In the genomic region with DNA sequence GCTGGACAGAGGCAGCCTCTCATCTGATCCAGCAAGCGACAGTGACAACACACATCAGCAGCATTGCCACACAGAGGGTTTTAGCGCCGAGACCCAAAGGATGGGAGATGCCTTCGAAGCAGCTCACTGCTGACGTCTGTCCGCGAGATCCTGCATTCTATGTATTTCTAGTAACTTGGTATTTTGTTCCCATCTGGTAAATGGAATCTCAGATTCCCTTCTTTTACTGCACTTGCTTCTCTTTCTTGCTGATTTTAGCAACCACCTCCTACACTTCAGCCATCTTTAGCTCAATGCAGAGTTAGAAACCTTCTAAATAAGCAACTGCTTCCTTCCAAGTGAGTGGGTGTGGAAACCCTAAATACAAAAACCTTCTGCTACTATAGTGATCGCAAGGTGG, we compare ENCODE assay signal across 24 mouse cellular contexts.
DNase-seq lines count a peak whose midpoint lies in the region; ATAC-seq lines count a peak whose summit lies in the region.
"Had no signal": no experiment of that assay in that cellular context is flagged by ENCODE, and none has a peak within 500 bp of the region (broad histone marks: within the 10 kb centered on the region; RNA-seq: fewer than 3 reads in every experiment).

No protein-coding gene starts in this region.

- WGBS in neural tube, embryonic 15.5 days, result 86% methylated on average over 8 of the region's 8 CpGs
- 62% methylated on average over 8 of the region's 8 CpGs for WGBS in heart, embryonic 12.5 days

- no peaks in the 10 kb centered on the region for H3K27me3 ChIP-seq in neural tube, embryonic 15.5 days (replicated peaks)
- 0 out of 2 replicates have a peak, but pooled peaks cover 3% of the 10 kb centered on the region for H3K27me3 ChIP-seq in heart, embryonic 12.5 days (replicated peaks)
- H3K27me3 ChIP-seq: limb, embryonic 12.5 days; midbrain, embryonic 12.5 days had no signal

- no peak overlapping the region for H3K4me3 ChIP-seq in neural tube, embryonic 15.5 days (replicated peaks)
- no peak overlapping the region for H3K4me3 ChIP-seq in heart, embryonic 12.5 days
- H3K4me3 ChIP-seq: embryonic facial prominence, embryonic 10.5 days; forebrain, embryonic 10.5 days; gastrocnemius, adult 2 months; limb, embryonic 12.5 days; midbrain, embryonic 12.5 days had no signal

- no peak for ATAC-seq in neural tube, embryonic 15.5 days (ENCODE audit: low FRiP score)
- ATAC-seq in heart, embryonic 12.5 days (ENCODE audit: insufficient number of reproducible peaks, low FRiP score), result no peak
- ATAC-seq: forebrain, embryonic 16.5 days; intestine, postnatal 0 days had no signal

- peak; percentile 45 for DNase-seq in left cerebral cortex, adult 11 months (ENCODE audit: low spot score)
- DNase-seq in left cerebral cortex, postnatal 4 days, result no peak
- peak; percentile 29 for DNase-seq in frontal cortex, postnatal 14 days (ENCODE audit: low spot score in 2 of 2)
- DNase-seq in left cerebral cortex, postnatal 36 days (ENCODE audit: low spot score in 2 of 2), result peak; percentile 35 to 49
- no peak for DNase-seq in heart, adult 18-20 months
- DNase-seq: adrenal gland, postnatal 36 days; cerebellum, adult 11 months; cerebellum, adult 9-11 months; gastrocnemius, adult 2 months; heart, postnatal 14 days; kidney, postnatal 4 days; lung, adult 18-20 months; lung, postnatal 10 days; spleen, adult 18-20 months had no signal

- H3K4me2 ChIP-seq in neural tube, embryonic 15.5 days, result no peak overlapping the region
- H3K4me2 ChIP-seq in heart, embryonic 12.5 days, result no peak overlapping the region
- H3K4me2 ChIP-seq: heart, embryonic 11.5 days; limb, embryonic 12.5 days; liver, embryonic 11.5 days; midbrain, embryonic 12.5 days had no signal

- H3K27ac ChIP-seq in neural tube, embryonic 15.5 days (replicated peaks), result no peak overlapping the region
- H3K27ac ChIP-seq in heart, embryonic 12.5 days (ENCODE audit: poor library complexity, severe bottlenecking), result no peak overlapping the region
- H3K27ac ChIP-seq: embryonic facial prominence, embryonic 10.5 days; forebrain, embryonic 10.5 days; gastrocnemius, adult 2 months; limb, embryonic 12.5 days; midbrain, embryonic 12.5 days had no signal

- no peaks in the 10 kb centered on the region for H3K9me3 ChIP-seq in neural tube, embryonic 15.5 days (replicated peaks)
- H3K9me3 ChIP-seq in heart, embryonic 12.5 days (replicated peaks), result no peaks in the 10 kb centered on the region
- H3K9me3 ChIP-seq: embryonic facial prominence, embryonic 10.5 days; forebrain, embryonic 10.5 days; limb, embryonic 12.5 days; midbrain, embryonic 12.5 days had no signal

- no peaks in the 10 kb centered on the region for H3K36me3 ChIP-seq in neural tube, embryonic 15.5 days
- H3K36me3 ChIP-seq in heart, embryonic 12.5 days, result no peaks in the 10 kb centered on the region
- H3K36me3 ChIP-seq: embryonic facial prominence, embryonic 10.5 days; forebrain, embryonic 10.5 days; limb, embryonic 12.5 days; midbrain, embryonic 12.5 days had no signal

- H3K9ac ChIP-seq in neural tube, embryonic 15.5 days (replicated peaks), result no peak overlapping the region
- no peak overlapping the region for H3K9ac ChIP-seq in heart, embryonic 12.5 days
- H3K9ac ChIP-seq: limb, embryonic 12.5 days; midbrain, embryonic 12.5 days had no signal

- intact Hi-C loops in left cerebral cortex, postnatal 4 days (cut with DNase I), result loop anchor here (10.0 kb wide), 1 partner anchor 162 kb away; no protein-coding TSS in a partner anchor
- intact Hi-C loops in left cerebral cortex, postnatal 36 days (cut with DNase I), result loop anchor here (5.0 kb wide), 3 partner anchors 74 to 154 kb away; no protein-coding TSS in a partner anchor

- no peaks in the 10 kb centered on the region for H3K4me1 ChIP-seq in neural tube, embryonic 15.5 days
- no peaks in the 10 kb centered on the region for H3K4me1 ChIP-seq in heart, embryonic 12.5 days (replicated peaks)
- H3K4me1 ChIP-seq: embryonic facial prominence, embryonic 10.5 days; forebrain, embryonic 10.5 days; limb, embryonic 12.5 days; midbrain, embryonic 12.5 days had no signal

Comparison
In these comparisons a context has a peak if more than half of its experiments do, and no peak if none do; other contexts are left out.
1. DNase-seq: peak in left cerebral cortex, adult 11 months (single experiment), frontal cortex, postnatal 14 days (2 of 2) and left cerebral cortex, postnatal 36 days (2 of 2); none in left cerebral cortex, postnatal 4 days (single experiment) and heart, adult 18-20 months (0 of 2).